Mouse (Mus musculus) Patski (cell line): ENCODE measurements around the gene Ube2g2. TPM values are rescaled to one million over a fixed set of nuclear protein-coding genes. Genes with fewer than 3 reads are reported as not detected.

Experiments
- ATAC-seq: fragments of 100-300 bp; one replicate; pipeline ENCODE4 v1.8.0; 2021
- CTCF ChIA-PET: fragments of 350-600 bp; sonication (Branson Sonifier 250); formaldehyde crosslinking; loops from one replicate; lab custom pipeline; 2022; ENCODE audit warnings: inconsistent platforms; lab: Charles Lee
- POLR2A ChIA-PET: fragments of 350-600 bp; sonication (Branson Sonifier 250); formaldehyde crosslinking; loops from one replicate; lab custom pipeline; 2022; ENCODE audit warnings: antibody characterized with exemption, inconsistent platforms; lab: Charles Lee
- DNase-seq: peaks from one replicate; pipeline ENCODE4 v3.0.0-alpha.2; 2011; ENCODE audit warnings: low read depth, low spot score
- H3K27me3 ChIP-seq: fragments of 371-371 bp; one replicate; pipeline ENCODE4 v1.5.1; 2021
- CTCF ChIP-seq: fragments of 100-300 bp; IDR thresholded peaks from one replicate; pipeline ENCODE4 v1.5.1; 2021
- in situ Hi-C: fragments of 300-500 bp; cut with MboI; formaldehyde crosslinking; loops from 3 replicates; pipeline ENCODE4 v1.11.1; 2018; ENCODE audit warnings: low pct_unique_long_range_greater_than_20kb, mixed read lengths
- polyA plus RNA-seq: library from polyadenylated mRNA; unstranded; gene quantifications from one replicate; pipeline ENCODE4 v1.2.3, GENCODE M21; 2021

Ube2g2 gene
- polyA plus RNA-seq, 1 experiment from 2014 or later: 67.6 TPM

DNA sequence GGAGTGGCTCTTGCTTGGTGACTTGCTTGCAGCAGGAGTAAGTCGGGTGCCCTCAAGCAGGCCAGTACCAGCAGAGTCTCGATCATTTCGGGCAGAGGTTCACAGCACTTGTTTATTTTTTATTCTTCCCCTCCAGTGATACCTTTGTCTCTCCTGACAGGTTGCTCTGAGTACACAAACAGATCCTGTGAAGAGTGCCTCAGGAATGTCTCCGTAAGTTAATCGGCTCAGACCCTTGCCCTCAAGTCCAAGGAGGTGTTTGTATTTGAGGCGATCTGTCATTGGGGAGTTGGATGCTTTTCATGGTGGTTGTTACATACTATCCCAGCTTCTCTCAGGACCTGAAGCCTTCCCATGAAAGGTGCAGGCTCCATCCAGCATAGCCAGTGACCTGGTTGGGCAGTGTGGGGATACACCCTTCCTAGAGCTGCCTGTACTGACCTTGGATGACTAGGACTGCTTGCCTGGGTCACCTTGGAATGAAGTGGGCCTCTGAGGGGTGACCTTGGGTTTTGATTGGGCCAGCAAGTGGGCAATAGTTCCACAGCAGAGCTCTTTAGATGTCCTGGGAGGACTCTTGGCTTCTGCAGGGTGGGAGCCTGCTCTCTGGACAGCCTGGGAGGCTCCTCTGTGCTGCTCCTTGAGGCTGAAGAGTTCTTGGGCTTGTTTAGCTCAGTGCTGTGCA, 34.8 kb upstream of the Ube2g2 start:
- ChIA-PET POLR2A (no interaction called here), CTCF (interaction anchor here (1.4 to 2.7 kb wide), 2 partner anchors 18 to 40 kb away, joined by 5 to 6 read pairs; no protein-coding TSS in a partner anchor)
- no peak for TF ChIP-seq CTCF
- DNase-seq (no peak), ATAC-seq (no peak)
- H3K27me3 ChIP-seq: no peaks in the 10 kb centered on the region
- in situ Hi-C loops: no loop called here

DNA sequence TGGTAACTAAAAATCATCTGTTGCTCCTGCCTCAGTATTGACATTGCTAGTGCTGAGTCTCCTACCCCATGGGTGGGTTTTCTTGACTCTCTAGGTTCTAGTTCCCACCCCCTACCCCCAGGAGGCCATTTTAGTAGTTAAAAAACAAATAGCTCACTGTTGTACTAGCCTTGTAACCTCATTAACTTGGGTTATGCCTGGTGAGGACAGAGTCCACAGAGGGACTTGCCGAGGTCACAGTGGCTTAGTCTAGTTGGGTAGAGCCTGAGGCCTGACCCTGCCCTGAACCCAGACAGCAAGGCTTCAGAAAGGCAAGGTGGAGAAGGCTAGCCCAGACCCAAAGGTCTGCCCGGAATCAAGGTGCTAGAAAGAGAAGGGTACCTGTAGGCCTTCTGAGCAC, 34.0 kb upstream of the Ube2g2 start:
- CTCF ChIA-PET: interaction anchor here (2.7 kb wide), 1 partner anchor 17 kb away, joined by 6 read pairs; no protein-coding TSS in a partner anchor
- in situ Hi-C loops: no loop called here
- POLR2A ChIA-PET: interaction anchor here (0.6 kb wide), 1 partner anchor 25 kb away, joined by 3 read pairs; no protein-coding TSS in a partner anchor
- DNase-seq (no peak), ATAC-seq (no peak)
- no peak for TF ChIP-seq CTCF
- H3K27me3 ChIP-seq: no peaks in the 10 kb centered on the region

DNA sequence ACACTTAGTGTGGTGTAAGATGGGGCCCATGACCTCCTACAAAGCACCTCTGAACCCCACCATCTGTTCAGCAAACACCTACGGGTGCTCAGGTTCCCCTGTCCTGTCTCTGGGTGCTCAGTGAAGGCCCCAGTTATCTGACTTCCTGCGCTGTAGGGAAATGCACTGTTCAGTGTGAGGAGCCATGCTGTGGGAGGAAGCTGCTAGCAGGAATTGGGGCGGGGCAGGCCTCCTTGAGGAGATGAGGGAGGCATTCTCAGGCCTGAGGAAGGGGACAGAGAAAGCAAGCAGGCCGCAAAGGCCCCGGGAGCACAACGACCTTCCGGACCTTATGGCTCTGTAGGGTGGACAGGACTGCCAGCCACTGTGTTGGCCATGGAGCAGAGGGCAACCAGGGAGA, 33.0 kb upstream of the Ube2g2 start:
- ChIA-PET POLR2A (no interaction called here), CTCF (interaction anchor here (1.5 to 2.1 kb wide), 2 partner anchors 16 to 73 kb away, joined by 3 to 6 read pairs; no protein-coding TSS in a partner anchor)
- no peak for TF ChIP-seq CTCF
- in situ Hi-C loops: no loop called here
- no peak for DNase-seq
- H3K27me3 ChIP-seq: no peaks in the 10 kb centered on the region
- no peak for ATAC-seq

DNA sequence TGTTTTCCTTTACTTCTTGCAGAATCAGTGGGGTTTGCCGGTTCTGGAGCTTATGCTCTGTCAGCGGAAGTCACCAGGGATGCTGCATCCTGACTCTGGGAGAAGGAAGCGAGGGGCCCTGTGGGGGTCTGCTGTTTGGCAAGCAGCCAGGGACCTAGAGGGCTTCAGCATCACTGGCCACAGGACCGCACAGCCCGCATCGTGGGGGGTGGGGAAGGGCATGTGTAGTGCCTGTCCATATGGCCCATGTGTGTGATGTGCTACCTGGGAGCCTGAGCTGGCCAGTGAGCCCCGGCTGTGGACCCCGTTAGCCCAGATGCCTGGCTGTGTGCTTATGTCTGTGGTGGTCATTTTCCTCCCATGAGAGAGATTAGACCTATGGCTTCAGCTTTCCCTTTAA, 32.3 kb upstream of the Ube2g2 start:
- in situ Hi-C loops: no loop called here
- CTCF ChIA-PET: interaction anchor here (0.8 to 2.1 kb wide), 5 partner anchors 9 to 328 kb away, joined by 3 to 6 read pairs (median 3); partner anchors contain the start of gene Pttg1ip
- no peak for TF ChIP-seq CTCF
- POLR2A ChIA-PET: interaction anchor here (0.6 kb wide), 1 partner anchor 238 kb away, joined by 3 read pairs; no protein-coding TSS in a partner anchor
- ATAC-seq (no peak), DNase-seq (no peak)
- no peaks in the 10 kb centered on the region for H3K27me3 ChIP-seq

DNA sequence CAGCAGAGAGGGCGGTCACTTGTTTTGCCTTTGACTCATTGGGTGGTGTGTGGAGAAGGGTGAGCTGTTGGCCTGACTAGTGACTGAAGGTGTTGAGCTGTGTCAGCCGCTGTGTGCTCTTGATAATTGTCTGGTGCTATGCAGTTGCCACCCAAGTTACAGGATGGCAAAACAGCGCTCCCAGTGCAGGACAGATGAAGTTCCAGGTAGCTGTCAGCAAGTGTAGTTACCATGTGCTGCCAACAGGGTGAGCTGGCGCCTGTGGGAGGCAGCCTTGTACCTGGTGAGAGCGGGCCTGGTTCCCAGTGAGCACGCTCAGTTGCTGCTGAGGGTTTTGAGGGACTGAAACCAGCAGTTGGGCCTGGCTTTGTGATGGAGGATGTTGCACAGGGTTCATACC, 31.3 kb upstream of the Ube2g2 start:
- DNase-seq (no peak), ATAC-seq (peak; percentile 60)
- ChIA-PET POLR2A (no interaction called here), CTCF (interaction anchor here (1.0 to 2.1 kb wide), 7 partner anchors 10 to 274 kb away, joined by 3 to 6 read pairs (median 3); partner anchors contain the start of gene Pttg1ip)
- H3K27me3 ChIP-seq: no peaks in the 10 kb centered on the region
- no peak for TF ChIP-seq CTCF
- in situ Hi-C loops: no loop called here

DNA sequence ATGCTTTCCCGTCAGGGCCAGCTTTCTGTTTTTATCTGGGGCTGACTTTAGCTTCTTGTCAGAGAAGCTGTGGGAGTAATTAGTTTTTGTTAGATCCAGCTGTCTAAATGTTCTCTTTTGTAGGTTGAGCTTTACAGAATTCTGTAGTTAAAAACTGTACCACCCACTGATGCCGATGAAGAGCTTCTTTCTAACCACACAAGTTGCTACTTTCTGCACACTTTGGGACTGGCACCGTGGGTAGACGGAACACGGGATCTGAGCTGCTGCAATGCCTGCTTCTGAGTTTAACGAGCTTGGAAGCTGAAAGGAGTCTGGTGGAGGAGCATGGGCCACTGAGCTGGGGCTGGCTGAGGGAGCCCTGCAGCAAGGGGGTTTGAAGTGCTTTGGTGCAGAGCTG, 30.5 kb upstream of the Ube2g2 start:
- DNase-seq (no peak), ATAC-seq (no peak)

DNA sequence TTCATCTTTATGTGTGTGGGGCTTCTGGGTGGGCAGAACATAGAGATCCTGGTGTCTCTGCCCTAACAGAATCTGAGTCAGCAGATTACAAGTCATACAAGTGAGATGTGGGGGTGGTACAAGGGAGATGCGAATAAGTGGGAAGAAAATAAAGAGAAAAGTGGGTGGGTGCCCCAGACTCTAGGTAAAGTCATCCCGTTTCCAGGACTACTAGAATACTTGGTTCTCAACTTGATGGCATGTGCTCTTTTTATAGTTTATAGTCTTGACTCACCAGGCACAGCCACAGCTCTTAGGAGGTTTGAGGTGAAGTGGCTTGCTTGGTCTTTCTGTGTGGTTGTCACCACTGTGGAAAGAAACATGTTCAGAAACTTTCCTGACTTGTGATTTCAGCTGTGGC, 26.0 kb upstream of the Ube2g2 start:
- TF ChIP-seq CTCF: no peak
- in situ Hi-C loops: no loop called here
- DNase-seq (no peak), ATAC-seq (no peak)
- POLR2A ChIA-PET: no interaction called here
- CTCF ChIA-PET: interaction anchor here (1.2 to 1.5 kb wide), 2 partner anchors 9 to 11 kb away, joined by 3 to 5 read pairs; no protein-coding TSS in a partner anchor
- no peaks in the 10 kb centered on the region for H3K27me3 ChIP-seq

More for the DNA sequence above, 30.5 kb upstream of the Ube2g2 start:
- POLR2A ChIA-PET: interaction anchor here (1.1 kb wide), 1 partner anchor 9 kb away, joined by 4 read pairs; the partner anchor contains the start of gene Pttg1ip
- no peaks in the 10 kb centered on the region for H3K27me3 ChIP-seq
- in situ Hi-C loops: no loop called here
- TF ChIP-seq CTCF: no peak
- CTCF ChIA-PET: interaction anchor here (1.0 to 2.1 kb wide), 3 partner anchors 21 to 273 kb away, joined by 3 to 5 read pairs (median 3); no protein-coding TSS in a partner anchor

DNA sequence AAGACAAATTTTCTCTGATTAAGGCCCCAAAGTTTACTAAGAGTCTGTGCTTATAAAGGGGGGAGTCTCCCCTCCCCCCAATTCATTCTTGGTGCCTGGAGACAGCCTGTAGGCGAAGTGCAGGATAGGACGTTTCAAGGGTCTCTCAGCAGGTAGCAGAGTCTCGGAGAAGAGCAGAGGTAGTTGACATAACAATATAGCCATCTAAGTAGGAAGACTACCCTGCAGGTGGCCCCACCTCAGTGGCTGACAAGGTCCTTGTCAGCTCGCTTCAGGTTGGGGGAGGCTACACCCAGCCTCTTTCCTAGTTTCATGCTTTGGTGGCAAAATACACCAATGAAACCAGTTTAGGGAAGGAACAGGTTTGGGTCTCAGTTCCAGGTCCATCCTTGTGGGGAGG, 19.1 kb upstream of the Ube2g2 start:
- H3K27me3 ChIP-seq: no peaks in the 10 kb centered on the region
- ChIA-PET CTCF (interaction anchor here (0.9 to 2.1 kb wide), 3 partner anchors 9 to 86 kb away, joined by 3 to 5 read pairs (median 5); no protein-coding TSS in a partner anchor), POLR2A (no interaction called here)
- no peak for DNase-seq
- no peak for TF ChIP-seq CTCF
- ATAC-seq: no peak
- in situ Hi-C loops: loop anchor here (5.0 kb wide), 1 partner anchor 86 kb away; the partner anchor contains the start of gene Fam207a

DNA sequence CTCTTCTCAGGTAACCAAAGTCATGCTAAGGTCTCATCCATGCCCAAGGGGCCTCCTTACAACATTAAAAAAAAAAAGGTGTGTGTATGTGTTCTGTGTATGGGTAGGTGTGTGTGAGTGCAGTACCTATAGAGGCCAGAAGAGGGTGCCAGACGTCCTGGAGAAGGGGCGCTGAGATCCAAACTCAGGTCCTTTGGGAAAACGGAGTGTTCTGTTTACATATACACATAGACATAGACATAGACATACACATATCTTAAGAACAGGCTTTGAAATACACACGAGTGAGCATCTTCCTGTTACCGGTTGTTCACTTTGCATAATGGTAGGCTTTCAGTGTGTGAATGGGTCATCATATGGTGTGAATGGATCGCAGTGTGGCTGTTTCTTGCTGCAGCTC, 18.0 kb upstream of the Ube2g2 start:
- ATAC-seq (no peak), DNase-seq (no peak)
- H3K27me3 ChIP-seq: no peaks in the 10 kb centered on the region
- POLR2A ChIA-PET: no interaction called here
- CTCF ChIA-PET: interaction anchor here (1.5 kb wide), 3 partner anchors 7 to 17 kb away, joined by 5 to 6 read pairs (median 6); no protein-coding TSS in a partner anchor
- no peak for TF ChIP-seq CTCF
- in situ Hi-C loops: loop anchor here (5.0 kb wide), 1 partner anchor 87 kb away; the partner anchor contains the start of gene Fam207a

DNA sequence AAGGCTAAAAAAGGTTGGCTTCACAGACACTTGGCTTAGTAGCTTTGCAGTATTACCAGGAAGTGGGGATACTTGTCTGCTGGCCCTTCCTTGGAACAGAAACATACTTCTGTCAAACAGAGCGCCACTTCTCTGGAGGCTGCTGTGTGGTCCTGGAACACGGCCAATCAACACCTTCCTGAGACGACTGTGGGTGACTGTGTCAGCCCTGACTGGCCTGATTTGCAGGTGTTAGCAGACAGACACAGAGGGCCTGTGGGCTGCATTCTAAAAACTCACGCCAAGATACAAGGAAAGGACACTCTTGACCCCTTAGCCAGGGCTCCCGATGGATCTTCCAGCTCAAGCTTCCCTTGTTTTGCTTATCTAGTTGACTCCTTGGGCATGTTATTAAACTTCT, 17.1 kb upstream of the Ube2g2 start:
- ChIA-PET CTCF (interaction anchor here (1.1 to 1.5 kb wide), 6 partner anchors 8 to 20 kb away, joined by 3 to 7 read pairs (median 6); no protein-coding TSS in a partner anchor), POLR2A (interaction anchor here (0.6 kb wide), 1 partner anchor 409 kb away, joined by 3 read pairs; no protein-coding TSS in a partner anchor)
- no peak for TF ChIP-seq CTCF
- in situ Hi-C loops: loop anchor here (5.0 kb wide), 1 partner anchor 88 kb away; the partner anchor contains the start of gene Fam207a
- ATAC-seq: no peak
- DNase-seq: no peak
- H3K27me3 ChIP-seq: no peaks in the 10 kb centered on the region
